Mouse (Mus musculus): Measurements from ENCODE around the gene Dock10.

GRCm38 (mm10) chr1:80625371-80625770 is 133.0 kb downstream of the Dock10 start:
- no peak for TF ChIP-seq CTCF (IDR thresholded peaks at IDR 0.05; ENCODE audit: low read depth, low read length)
- TF ChIP-seq POLR2A (IDR thresholded peaks at IDR 0.05; ENCODE audit: extremely low read depth, insufficient read depth, low read length): no peak
